Mouse (Mus musculus) midbrain, embryonic 11.5 days (tissue): ENCODE results near the gene Gm884. TPM values are rescaled to one million over a fixed set of nuclear protein-coding genes. Genes with fewer than 3 reads are reported as not detected.

ENCODE experiments used
- ATAC-seq: fragments of 200-750 bp; cut with Nextera tagmentation; 2 replicates; pipeline ENCODE4 v1.8.0; 2017; ENCODE audit warnings: moderate TSS enrichment, moderate library complexity; ENCODE audit not compliant: low FRiP score
- DNase-seq: peaks from one replicate; pipeline ENCODE4 v3.0.0; 2015; ENCODE audit warnings: low spot score; ENCODE audit errors: missing footprints
- H3K27ac ChIP-seq: fragments of 300-500 bp; sonication (generic); 2 replicates; pipeline ENCODE4 v1.5.1; 2014; ENCODE audit warnings: low read depth, low read length
- H3K27me3 ChIP-seq: fragments of 300-500 bp; sonication (generic); 2 replicates; pipeline ENCODE4 v1.6.1; 2014; ENCODE audit warnings: mild to moderate bottlenecking, low read length, moderate library complexity, mixed read lengths; ENCODE audit not compliant: control insufficient read depth, insufficient read depth
- H3K36me3 ChIP-seq: fragments of 300-500 bp; sonication (generic); 2 replicates; pipeline ENCODE4 v1.6.1; 2014; ENCODE audit warnings: mild to moderate bottlenecking, low read length, moderate library complexity, mixed read lengths; ENCODE audit not compliant: control insufficient read depth, insufficient read depth
- H3K4me1 ChIP-seq: fragments of 300-500 bp; sonication (generic); 2 replicates; pipeline ENCODE4 v1.6.1; 2014; ENCODE audit warnings: low read length; ENCODE audit not compliant: control insufficient read depth, insufficient read depth
- H3K4me2 ChIP-seq: fragments of 300-500 bp; sonication (generic); 2 replicates; pipeline ENCODE4 v1.6.1; 2014; ENCODE audit warnings: mild to moderate bottlenecking, moderate library complexity
- H3K4me3 ChIP-seq: fragments of 300-500 bp; sonication (generic); 2 replicates; pipeline ENCODE4 v1.5.1; 2014; ENCODE audit warnings: low read depth, low read length
- H3K9ac ChIP-seq: fragments of 300-500 bp; sonication (generic); 2 replicates; pipeline ENCODE4 v1.6.1; 2014; ENCODE audit warnings: low read length
- H3K9me3 ChIP-seq: fragments of 300-500 bp; sonication (generic); 2 replicates; pipeline ENCODE4 v1.6.1; 2016; ENCODE audit warnings: low read length; ENCODE audit not compliant: control insufficient read depth
- WGBS: fragments of 180-500 bp; shearing (Covaris S2); extraction: QIAGEN DNeasy Blood & Tissue Kit; methylation state at CpG from one replicate; pipeline ENCODE4 v1.1.7; 2014; 5-methylcytosine and 5-hydroxymethylcytosine counted together
- polyA plus RNA-seq: library from polyadenylated mRNA; unstranded; fragments of >200 nt; fragmentation: Nextera tagmentation; extraction: Ambion mirVana; gene quantifications from 2 replicates; pipeline ENCODE4 v1.2.1, GENCODE M21; 2014

The Gm884 gene
- not detected in 2 replicates for polyA plus RNA-seq

GRCm38 (mm10) chr11:103621040-103621439 lies at the start of gene Gm884:
Gene Gm884 (minus strand): TSS chr11:103621140.
- H3K27me3 ChIP-seq: no peaks in the 10 kb centered on the region
- no peak within 1 kb of the TSS for H3K4me3 ChIP-seq
- no peaks in the 10 kb centered on the region for H3K4me1 ChIP-seq
- H3K4me2 ChIP-seq: no peak within 1 kb of the TSS
- ATAC-seq (no peak), DNase-seq (no peak)
- H3K9me3 ChIP-seq: no peaks in the 10 kb centered on the region
- H3K27ac ChIP-seq: no peak within 1 kb of the TSS
- no peaks in the 10 kb centered on the region for H3K36me3 ChIP-seq
- 85% methylated on average over 9 of the region's 9 CpGs for WGBS
- H3K9ac ChIP-seq: no peak within 1 kb of the TSS

DNA sequence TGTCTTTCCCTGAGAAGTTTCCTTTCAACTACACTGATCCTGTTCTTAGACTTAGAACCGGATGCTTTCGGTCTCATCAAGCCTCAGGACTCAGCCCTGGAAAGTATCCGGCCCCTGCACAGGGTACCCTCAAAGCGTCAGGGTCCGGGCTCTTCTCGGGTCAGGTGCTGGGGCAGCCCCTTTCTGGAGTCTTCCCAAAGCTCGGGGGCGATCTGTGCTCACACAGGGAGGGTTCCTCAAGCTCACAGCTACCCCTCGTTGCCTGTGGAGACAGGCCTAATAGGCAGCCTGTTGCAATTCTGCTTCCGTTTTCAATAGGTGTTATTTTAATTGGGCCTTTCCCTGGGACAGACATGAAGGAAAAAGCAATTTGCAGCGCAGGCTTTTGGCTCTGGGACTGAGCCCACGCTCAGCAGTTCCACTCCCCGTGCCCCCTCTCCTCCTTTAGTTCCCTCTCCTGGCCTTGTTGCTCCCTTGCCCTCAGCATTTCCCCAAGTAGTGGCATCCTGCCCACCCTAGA lies 46.0 kb upstream of the Gm884 start:
- H3K27me3 ChIP-seq: no peaks in the 10 kb centered on the region

DNA sequence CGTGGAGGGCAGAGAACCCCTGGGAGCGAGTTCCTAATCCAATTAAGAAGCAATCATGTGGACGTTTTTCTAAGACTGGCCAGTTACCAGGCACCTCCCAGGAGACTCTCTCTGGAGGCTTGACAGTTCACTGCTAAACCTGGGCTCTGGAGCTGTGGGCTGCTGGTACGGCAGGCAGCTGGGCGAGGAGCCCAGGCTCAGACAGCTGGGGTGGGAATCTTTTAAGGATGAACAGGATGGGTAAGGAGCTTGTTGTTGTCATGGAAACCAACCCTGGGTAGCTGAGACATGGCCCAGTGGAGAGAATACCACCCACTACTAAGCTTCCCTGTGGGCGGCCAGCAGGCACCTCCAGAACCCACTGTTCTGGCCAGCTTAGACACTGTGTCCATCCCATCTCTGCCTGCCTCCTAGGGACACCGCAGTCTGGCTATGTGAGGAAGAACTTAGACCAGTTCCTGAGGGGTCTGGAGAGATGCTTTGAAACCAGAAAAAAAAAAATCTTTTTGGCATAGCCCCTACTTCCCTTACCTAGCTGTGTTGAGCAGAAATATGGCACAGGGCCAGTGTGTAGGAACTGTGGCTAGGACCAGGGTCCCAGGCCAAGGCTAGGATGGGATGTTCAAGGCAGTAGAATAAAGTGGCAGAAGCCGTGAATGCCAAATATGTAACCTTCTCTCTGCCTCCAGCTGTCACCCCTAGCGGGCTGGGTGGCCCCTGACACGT lies 45.4 kb upstream of the Gm884 start:
- Histone ChIP-seq H3K4me3 (no peak overlapping the region), H3K4me2 (no peak overlapping the region), H3K27me3 (no peaks in the 10 kb centered on the region), H3K9ac (no peak overlapping the region; the same call in 1 of the 2 replicates), H3K27ac (no peak overlapping the region), H3K9me3 (no peaks in the 10 kb centered on the region), H3K36me3 (no peaks in the 10 kb centered on the region), H3K4me1 (peaks cover 13% of the 10 kb centered on the region)
- no peak; the same call in 1 of the 2 replicates for ATAC-seq
- WGBS: 16% methylated on average over 10 of the region's 10 CpGs
- DNase-seq: peak; percentile 89

More for the DNA sequence above, 46.0 kb upstream of the Gm884 start:
- peaks cover 13% of the 10 kb centered on the region for H3K4me1 ChIP-seq
- H3K9me3 ChIP-seq: no peaks in the 10 kb centered on the region
- no peak overlapping the region; the same call in 1 of the 2 replicates for H3K9ac ChIP-seq
- peak; percentile 77 for DNase-seq
- no peak overlapping the region for H3K4me2 ChIP-seq
- no peak for ATAC-seq
- H3K36me3 ChIP-seq: no peaks in the 10 kb centered on the region
- WGBS: 50% methylated on average over 13 of the region's 13 CpGs
- H3K4me3 ChIP-seq: no peak overlapping the region
- H3K27ac ChIP-seq: no peak overlapping the region

DNA sequence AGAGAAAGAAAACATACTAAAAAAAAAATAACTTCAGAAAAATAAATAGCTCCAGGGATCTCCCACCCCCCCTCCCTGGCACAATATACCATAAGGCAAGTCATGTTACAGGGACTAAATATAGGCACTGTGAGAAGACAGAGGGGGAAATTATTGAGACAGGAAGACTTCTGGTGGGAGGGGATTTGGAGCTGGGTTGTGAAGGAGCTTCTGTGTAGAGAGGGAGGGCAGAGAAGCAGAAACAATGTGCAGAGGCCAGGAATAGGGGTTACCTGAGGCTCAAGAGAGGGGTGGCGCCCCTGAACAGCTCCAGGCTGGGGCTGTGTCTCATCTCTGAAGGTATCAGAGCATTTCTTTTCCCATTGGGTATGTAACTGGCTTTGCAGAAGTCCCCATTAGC lies 44.8 kb upstream of the Gm884 start:
- Histone ChIP-seq H3K9me3 (no peaks in the 10 kb centered on the region), H3K4me1 (peaks cover 13% of the 10 kb centered on the region), H3K27ac (no peak overlapping the region), H3K4me2 (no peak overlapping the region), H3K4me3 (no peak overlapping the region), H3K9ac (no peak overlapping the region), H3K36me3 (no peaks in the 10 kb centered on the region), H3K27me3 (no peaks in the 10 kb centered on the region)
- no peak for DNase-seq
- 27% methylated on average over 1 of the region's 1 CpGs for WGBS
- no peak for ATAC-seq

DNA sequence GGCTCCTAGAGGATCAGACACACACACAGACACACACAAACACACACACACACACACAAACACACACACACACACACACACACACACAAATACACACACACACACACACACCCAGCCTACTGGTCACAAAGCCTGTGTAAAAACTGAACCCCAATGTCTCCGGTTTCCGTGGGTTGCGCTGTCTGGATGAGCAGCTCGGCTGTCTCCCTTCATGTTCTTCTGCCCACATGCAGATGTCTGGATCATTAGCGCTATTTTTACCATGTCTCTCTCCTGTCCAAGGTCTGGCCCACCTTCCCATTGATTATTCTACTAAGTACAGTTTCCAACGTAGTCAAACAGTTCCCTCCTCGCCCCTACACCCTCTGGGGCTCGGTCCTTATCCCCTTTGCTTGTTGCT lies 42.2 kb upstream of the Gm884 start:
- no peak overlapping the region for H3K27ac ChIP-seq
- H3K9me3 ChIP-seq: no peaks in the 10 kb centered on the region
- no peaks in the 10 kb centered on the region for H3K36me3 ChIP-seq
- H3K4me3 ChIP-seq: no peak overlapping the region
- DNase-seq: peak; percentile 28
- H3K4me2 ChIP-seq: no peak overlapping the region
- peaks cover 13% of the 10 kb centered on the region for H3K4me1 ChIP-seq
- H3K27me3 ChIP-seq: no peaks in the 10 kb centered on the region
- no peak overlapping the region for H3K9ac ChIP-seq
- ATAC-seq: no peak
- WGBS: 84% methylated on average over 8 of the region's 8 CpGs

- peak; percentile 51 for DNase-seq
- H3K27me3 ChIP-seq: no peaks in the 10 kb centered on the region
- H3K27ac ChIP-seq: no peak overlapping the region
- no peak for ATAC-seq
- no peak overlapping the region for H3K9ac ChIP-seq
- 82% methylated on average over 5 of the region's 5 CpGs for WGBS
- no peak overlapping the region for H3K4me2 ChIP-seq
- no peak overlapping the region for H3K4me3 ChIP-seq
- H3K36me3 ChIP-seq: no peaks in the 10 kb centered on the region
- H3K9me3 ChIP-seq: no peaks in the 10 kb centered on the region
- peaks cover 13% of the 10 kb centered on the region for H3K4me1 ChIP-seq
Observed at GRCm38 (mm10) chr11:103662546-103662945, 41.6 kb upstream of the Gm884 start.

GRCm38 (mm10) chr11:103661863-103662262 lies 40.9 kb upstream of the Gm884 start:
- Histone ChIP-seq H3K4me1 (peaks cover 12% of the 10 kb centered on the region), H3K9me3 (no peaks in the 10 kb centered on the region), H3K4me2 (no peak overlapping the region), H3K4me3 (no peak overlapping the region), H3K36me3 (no peaks in the 10 kb centered on the region), H3K9ac (no peak overlapping the region), H3K27ac (no peak overlapping the region), H3K27me3 (no peaks in the 10 kb centered on the region)
- 60% methylated on average over 4 of the region's 4 CpGs for WGBS
- DNase-seq: peak; percentile 44
- ATAC-seq: no peak

DNA sequence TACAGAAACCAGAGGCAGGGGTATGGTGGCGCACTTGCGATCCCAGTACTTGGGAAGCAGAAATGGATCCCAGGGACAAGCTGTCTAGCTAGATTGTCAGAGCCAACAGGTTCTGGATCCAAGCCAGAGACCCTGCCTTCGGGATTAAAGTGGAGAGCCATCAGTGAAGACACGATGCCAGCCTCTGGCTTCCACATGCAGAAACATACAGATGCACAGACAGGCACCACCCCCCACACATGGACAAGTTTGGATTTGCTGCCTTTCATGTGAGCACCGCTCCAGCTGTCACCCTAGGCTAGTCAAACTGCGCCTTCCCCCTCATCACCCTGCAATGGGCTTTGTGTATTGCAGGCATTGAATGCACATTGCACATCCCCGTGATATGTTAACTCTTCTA lies 37.2 kb upstream of the Gm884 start:
- 87% methylated on average over 7 of the region's 7 CpGs for WGBS
- Histone ChIP-seq H3K27ac (no peak overlapping the region), H3K9ac (no peak overlapping the region), H3K4me3 (no peak overlapping the region), H3K36me3 (no peaks in the 10 kb centered on the region), H3K4me2 (no peak overlapping the region), H3K4me1 (no peaks in the 10 kb centered on the region), H3K27me3 (no peaks in the 10 kb centered on the region; the same call in 1 of the 2 replicates), H3K9me3 (no peaks in the 10 kb centered on the region)
- ATAC-seq (no peak), DNase-seq (no peak)

DNA sequence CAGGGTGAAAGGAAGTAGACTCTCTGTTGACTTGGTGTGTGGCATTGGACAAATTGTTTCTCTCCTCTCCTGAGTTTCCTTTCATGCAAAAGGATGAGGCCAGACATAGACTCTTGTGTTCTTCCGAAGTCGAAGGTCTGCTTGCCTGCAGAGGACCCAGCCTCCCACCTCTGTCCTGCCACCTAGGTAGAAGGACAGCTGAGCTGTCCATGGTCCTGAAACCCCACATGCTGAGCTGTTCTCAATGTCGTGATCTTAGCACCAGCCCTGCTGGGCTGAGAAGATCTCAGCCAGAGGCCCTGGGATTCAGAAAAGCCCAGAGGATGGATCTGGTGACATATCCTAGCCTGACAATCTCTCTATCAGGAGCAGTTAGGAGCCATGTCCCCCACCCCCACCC lies 35.6 kb upstream of the Gm884 start:
- peaks cover 4% of the 10 kb centered on the region for H3K27me3 ChIP-seq
- no peak overlapping the region for H3K4me3 ChIP-seq
- no peaks in the 10 kb centered on the region for H3K36me3 ChIP-seq
- WGBS: 5% methylated on average over 3 of the region's 3 CpGs
- H3K9me3 ChIP-seq: no peaks in the 10 kb centered on the region
- H3K27ac ChIP-seq: no peak overlapping the region
- H3K4me2 ChIP-seq: no peak overlapping the region
- ATAC-seq: no peak
- DNase-seq: peak; percentile 89
- no peaks in the 10 kb centered on the region for H3K4me1 ChIP-seq
- no peak overlapping the region for H3K9ac ChIP-seq
